Mouse (Mus musculus): Measurements from ENCODE around the gene Endou. TPM values are rescaled to one million over a fixed set of nuclear protein-coding genes. Genes with fewer than 3 reads are reported as not detected.

Gene Endou
- polyA plus RNA-seq, 1 experiment from 2014 or later = 0.66 TPM

DNA sequence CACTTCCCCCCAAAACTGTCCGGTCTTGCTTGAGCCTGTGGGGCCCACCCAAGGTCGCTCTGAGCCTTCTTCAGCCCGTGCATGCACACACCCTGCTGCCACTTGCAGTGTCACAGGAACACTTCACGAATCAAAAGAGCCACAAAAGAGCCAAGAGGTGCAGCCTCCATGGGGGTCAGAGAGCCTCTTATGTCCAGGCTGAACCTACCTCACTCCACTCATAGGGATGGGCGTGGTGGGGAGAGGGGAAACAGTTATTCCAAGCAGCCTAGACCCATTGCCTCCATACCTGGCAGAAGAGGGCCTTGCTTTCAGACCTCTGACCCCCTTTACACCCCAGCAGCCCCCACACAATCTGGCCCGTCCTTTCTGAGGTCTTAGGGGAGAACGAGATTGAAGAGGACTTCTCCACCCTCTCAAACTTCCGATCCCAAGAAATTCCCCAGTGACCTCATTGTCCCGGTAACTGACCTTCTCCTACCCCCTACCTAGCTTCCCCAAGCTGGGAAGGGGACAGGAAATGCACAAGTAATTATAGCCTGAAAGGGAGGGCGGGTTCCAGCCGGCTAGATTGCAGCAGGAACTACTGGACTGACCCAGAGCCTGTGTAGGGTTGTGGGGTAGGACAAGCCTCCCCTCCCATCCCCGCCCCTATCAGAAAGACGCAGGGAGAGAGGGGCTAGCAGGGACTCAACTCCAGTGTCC, 34.1 kb upstream of the Endou start:
- H3K36me3 ChIP-seq (ENCODE audit: inconsistent target) = no peaks in the 10 kb centered on the region
- H3K4me3 ChIP-seq (ENCODE audit: inconsistent target) = no peak overlapping the region
- no peak overlapping the region for H3K27ac ChIP-seq
- WGBS (ENCODE audit: missing documents) = 79% methylated on average over 13 of the region's 13 CpGs
- H3K79me2 ChIP-seq (ENCODE audit: inconsistent target) = no peaks in the 10 kb centered on the region

DNA sequence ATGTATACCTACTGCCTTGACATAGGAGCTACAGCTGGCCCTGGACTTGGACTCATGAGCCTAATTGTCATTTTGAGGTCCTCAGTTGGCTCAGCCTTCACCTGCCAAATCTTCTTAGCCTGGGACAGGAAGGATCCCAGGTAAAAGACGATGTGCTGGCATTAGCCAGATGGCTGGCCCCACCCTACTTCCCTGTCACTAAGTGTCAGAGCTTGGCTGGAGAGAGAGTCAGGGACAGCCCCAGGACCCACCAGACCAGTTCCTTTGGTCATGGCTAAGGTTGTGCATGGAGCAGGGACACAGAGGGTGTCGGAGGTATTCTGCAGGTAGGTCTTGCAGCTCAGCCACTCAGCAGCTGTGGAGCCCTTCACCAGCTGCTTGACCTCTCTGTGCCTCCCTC, 33.4 kb upstream of the Endou start:
- H3K79me2 ChIP-seq (ENCODE audit: inconsistent target) = no peaks in the 10 kb centered on the region
- H3K4me3 ChIP-seq (ENCODE audit: inconsistent target) = no peak overlapping the region
- H3K27ac ChIP-seq = no peak overlapping the region
- no peaks in the 10 kb centered on the region for H3K36me3 ChIP-seq (ENCODE audit: inconsistent target)
- 74% methylated on average over 2 of the region's 2 CpGs for WGBS (ENCODE audit: missing documents)

DNA sequence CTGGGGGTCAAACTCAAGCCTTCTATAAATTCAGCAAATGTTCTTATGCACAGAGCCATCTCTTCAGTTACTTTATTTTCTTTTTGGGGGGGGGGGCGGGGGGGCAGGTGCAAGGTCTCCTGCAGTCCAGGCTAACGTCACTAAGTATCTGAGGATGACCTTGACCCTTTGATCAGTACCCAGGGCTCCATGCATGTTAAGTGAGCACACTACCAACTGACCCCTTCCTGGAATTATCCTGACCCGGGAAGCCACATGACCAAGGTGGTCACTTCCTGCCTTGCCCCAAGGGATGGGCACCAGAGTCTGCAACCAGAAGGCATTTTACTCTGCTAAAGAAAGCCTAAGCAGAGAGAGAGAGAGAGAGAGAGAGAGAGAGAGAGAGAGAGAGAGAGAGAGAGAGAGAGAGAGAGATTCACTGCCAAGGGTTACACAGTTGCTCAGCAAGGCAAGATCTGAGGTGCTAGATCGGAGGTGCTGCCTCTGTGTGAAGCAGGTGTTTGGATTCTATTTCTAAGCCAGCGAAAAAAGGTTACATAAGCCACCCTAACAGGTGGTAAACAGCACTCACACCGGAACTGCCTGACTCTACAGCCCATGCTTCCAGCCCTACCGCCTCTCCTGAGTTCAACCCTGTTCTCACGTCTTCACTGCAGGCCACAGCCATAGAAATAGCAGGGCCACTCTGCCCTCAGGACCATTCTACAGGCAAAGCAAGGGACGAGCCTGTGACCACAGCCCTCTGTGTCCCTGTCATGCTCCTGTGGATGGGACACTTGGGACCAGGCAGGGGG, 32.3 kb upstream of the Endou start:
- H3K27ac ChIP-seq = no peak overlapping the region
- 86% methylated on average over 9 of the region's 9 CpGs for WGBS (ENCODE audit: missing documents)

DNA sequence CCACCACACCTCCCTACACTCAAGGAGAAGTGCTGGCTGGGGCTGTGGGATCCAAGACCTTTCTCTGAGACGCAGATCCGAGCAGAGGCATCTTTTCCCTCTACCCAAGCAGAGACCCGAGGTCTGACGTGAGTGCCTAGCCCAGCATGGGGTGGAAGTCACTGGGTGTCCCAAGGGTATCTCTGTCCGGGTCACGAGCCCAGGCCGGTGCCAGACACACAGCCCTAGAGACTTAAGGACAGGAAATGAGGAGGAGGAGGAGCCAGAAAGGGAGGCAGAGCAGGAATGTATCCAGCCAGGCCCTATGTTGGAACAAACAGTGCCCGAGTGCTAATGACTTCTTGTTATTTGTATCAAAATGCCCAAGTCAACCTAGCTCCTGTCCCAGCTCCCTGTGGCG, 31.6 kb upstream of the Endou start:
- Histone ChIP-seq H3K4me3 (ENCODE audit: inconsistent target) (no peak overlapping the region), H3K36me3 (ENCODE audit: inconsistent target) (no peaks in the 10 kb centered on the region), H3K79me2 (ENCODE audit: inconsistent target) (no peaks in the 10 kb centered on the region), H3K27ac (no peak overlapping the region)
- 88% methylated on average over 9 of the region's 9 CpGs for WGBS (ENCODE audit: missing documents)

More for the DNA sequence above, 32.3 kb upstream of the Endou start:
- H3K4me3 ChIP-seq (ENCODE audit: inconsistent target) = no peak overlapping the region
- no peaks in the 10 kb centered on the region for H3K79me2 ChIP-seq (ENCODE audit: inconsistent target)
- H3K36me3 ChIP-seq (ENCODE audit: inconsistent target) = no peaks in the 10 kb centered on the region

DNA sequence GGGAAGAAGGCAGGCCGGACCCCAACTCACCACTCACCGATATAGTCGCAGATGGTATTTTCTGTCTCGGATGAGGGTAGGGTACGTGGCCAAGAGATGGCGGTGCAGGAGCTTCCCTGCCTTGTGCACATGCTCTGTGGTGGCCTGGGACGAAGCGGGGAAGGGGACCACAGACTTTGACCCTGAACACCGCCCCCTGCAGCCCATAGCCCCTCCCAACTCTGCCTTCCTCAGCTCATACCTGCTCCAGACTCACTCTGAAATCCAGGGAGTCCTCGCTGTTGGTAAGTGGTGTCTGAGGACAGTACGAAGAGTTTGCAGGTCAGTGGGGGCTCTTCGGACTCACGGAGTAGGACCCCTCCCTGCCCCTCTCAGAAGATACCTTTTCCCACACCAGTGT, 30.3 kb upstream of the Endou start:
- Histone ChIP-seq H3K36me3 (ENCODE audit: inconsistent target) (no peaks in the 10 kb centered on the region), H3K27ac (no peak overlapping the region), H3K79me2 (ENCODE audit: inconsistent target) (no peaks in the 10 kb centered on the region), H3K4me3 (ENCODE audit: inconsistent target) (no peak overlapping the region)
- 95% methylated on average over 13 of the region's 13 CpGs for WGBS (ENCODE audit: missing documents)

DNA sequence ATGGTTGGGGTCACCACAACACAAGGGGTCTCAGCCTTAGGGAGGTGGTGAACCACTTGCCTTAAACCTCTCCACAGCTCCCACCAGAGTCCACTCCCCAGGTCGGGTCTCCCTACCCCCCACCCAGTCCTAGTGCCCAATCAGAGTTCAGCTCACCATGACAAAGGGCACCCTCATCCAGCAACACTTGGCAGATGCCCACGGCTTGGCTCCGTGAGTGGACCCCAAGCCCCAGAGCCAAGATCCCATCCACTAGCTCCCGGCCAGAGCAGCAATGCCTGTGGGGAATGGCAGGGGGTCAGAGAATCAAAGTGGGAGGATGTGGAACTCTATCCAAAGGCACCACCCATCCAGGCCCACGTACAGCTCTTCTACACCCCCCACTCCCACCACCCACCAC, 29.8 kb upstream of the Endou start:
- Histone ChIP-seq H3K36me3 (ENCODE audit: inconsistent target) (no peaks in the 10 kb centered on the region), H3K27ac (no peak overlapping the region), H3K79me2 (ENCODE audit: inconsistent target) (no peaks in the 10 kb centered on the region), H3K4me3 (ENCODE audit: inconsistent target) (no peak overlapping the region)
- WGBS (ENCODE audit: missing documents) = 92% methylated on average over 5 of the region's 5 CpGs

DNA sequence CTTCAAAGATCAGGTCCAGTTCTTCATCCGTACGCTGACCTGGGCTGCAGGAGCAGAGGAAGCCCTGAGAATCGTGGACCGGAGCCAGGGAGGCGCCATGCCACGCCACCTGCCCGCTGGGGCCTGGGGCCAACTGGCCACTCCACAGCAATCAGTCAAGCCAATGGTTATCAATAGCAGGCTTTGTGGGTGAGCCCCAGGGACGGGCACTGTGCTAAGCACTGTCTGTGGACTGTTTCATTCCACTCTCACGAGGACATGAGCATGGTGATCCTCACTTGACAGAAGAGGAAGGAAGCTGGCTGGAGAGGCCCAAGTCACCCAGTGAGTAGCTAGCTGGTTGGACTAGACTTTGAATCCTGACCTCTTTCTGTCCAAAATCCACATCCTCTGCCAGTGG, 28.9 kb upstream of the Endou start:
- Histone ChIP-seq H3K79me2 (ENCODE audit: inconsistent target) (no peaks in the 10 kb centered on the region), H3K36me3 (ENCODE audit: inconsistent target) (no peaks in the 10 kb centered on the region), H3K27ac (peak overlapping the region; percentile 32), H3K4me3 (ENCODE audit: inconsistent target) (no peak overlapping the region)
- 78% methylated on average over 9 of the region's 9 CpGs for WGBS (ENCODE audit: missing documents)

DNA sequence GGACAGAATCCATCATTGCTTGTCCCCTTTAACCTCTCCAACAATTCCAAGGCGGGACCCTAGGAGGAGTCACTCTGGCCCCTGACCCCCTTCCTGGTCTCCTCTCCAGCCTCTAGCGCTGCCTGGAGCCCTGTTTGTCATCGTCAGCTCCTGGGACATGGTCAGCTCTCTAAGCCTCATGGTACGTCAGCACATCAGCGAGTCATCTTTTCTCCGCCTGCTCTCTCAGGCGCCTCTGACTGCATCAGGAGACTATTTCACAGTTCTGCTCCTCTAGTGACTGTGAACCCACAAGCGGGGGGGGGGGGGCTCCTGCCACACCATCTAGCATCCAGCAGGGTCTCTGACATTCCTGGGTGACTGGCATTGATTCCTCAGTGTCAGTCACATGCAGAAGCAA, 24.2 kb upstream of the Endou start:
- Histone ChIP-seq H3K4me3 (ENCODE audit: inconsistent target) (no peak overlapping the region), H3K36me3 (ENCODE audit: inconsistent target) (no peaks in the 10 kb centered on the region), H3K79me2 (ENCODE audit: inconsistent target) (no peaks in the 10 kb centered on the region), H3K27ac (no peak overlapping the region)
- 75% methylated on average over 8 of the region's 8 CpGs for WGBS (ENCODE audit: missing documents)

DNA sequence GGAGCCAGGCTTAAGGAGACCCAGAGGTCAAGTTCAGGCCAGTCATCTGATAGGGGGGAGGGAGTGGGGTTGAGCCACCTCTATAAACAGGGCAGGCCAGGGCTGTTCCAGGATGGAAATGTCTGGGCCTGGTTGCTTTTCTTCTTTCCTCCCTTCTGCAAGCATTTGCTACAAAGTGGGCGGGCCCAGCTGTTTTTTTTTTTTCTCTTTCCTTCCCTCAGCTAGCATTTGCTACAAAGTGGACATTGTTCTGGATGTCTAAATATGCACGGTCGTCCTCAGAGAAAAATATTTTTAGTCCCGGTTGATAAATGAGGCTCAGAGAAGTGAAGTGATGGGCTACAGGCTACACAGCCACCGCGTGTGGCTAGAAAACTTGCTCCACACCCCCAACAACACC, 23.3 kb upstream of the Endou start:
- 78% methylated on average over 2 of the region's 6 CpGs for WGBS (ENCODE audit: missing documents)
- no peak overlapping the region for H3K4me3 ChIP-seq (ENCODE audit: inconsistent target)
- H3K27ac ChIP-seq = no peak overlapping the region
- H3K79me2 ChIP-seq (ENCODE audit: inconsistent target) = no peaks in the 10 kb centered on the region
- no peaks in the 10 kb centered on the region; the same call in 1 of the 2 replicates for H3K36me3 ChIP-seq (ENCODE audit: inconsistent target)

DNA sequence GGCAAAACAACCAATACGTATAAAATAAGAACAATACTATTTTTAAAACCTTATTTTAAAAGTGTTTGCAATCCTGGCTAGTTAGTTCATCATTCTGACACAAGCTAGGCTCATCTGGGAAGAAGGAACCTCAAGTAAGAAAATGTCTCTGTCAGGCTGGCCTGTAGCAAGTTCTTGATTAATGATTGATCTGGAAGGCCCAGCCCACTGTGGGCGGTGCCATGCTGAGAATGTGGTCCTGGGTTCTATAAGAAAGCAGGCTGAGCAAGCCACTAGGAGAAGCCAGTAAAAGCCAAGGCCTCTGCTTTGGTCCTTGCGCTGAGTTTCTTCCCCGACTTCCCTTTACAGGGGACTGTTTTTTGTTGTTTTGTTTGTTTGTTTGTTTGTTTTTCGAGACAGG, 21.4 kb upstream of the Endou start:
- Histone ChIP-seq H3K36me3 (ENCODE audit: inconsistent target) (no peaks in the 10 kb centered on the region; the same call in 1 of the 2 replicates), H3K79me2 (ENCODE audit: inconsistent target) (no peaks in the 10 kb centered on the region), H3K27ac (no peak overlapping the region), H3K4me3 (ENCODE audit: inconsistent target) (no peak overlapping the region)
- 94% methylated on average over 5 of the region's 5 CpGs for WGBS (ENCODE audit: missing documents)

DNA sequence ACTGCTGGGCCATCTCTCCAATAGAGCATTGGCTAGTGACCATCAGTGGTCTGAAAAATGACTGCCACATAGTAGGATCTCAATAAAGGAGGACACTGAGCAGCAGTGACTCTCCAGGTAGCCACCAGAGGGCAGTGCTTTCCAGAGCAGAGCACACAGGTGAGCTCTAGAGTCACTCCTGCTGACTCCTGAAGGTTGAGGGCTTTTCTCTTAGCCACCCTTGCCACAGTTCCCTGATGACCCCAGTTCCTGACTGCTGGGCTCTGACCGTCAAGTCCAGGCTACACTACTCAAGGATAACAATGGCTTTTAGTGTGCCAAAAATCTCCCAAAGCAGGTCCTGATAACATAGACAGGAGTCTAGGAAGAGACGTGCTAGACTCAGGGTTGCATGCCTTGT, 20.5 kb upstream of the Endou start:
- 97% methylated on average over 2 of the region's 2 CpGs for WGBS (ENCODE audit: missing documents)
- Histone ChIP-seq H3K4me3 (ENCODE audit: inconsistent target) (no peak overlapping the region), H3K79me2 (ENCODE audit: inconsistent target) (no peaks in the 10 kb centered on the region), H3K36me3 (ENCODE audit: inconsistent target) (no peaks in the 10 kb centered on the region; the same call in 1 of the 2 replicates), H3K27ac (no peak overlapping the region)

DNA sequence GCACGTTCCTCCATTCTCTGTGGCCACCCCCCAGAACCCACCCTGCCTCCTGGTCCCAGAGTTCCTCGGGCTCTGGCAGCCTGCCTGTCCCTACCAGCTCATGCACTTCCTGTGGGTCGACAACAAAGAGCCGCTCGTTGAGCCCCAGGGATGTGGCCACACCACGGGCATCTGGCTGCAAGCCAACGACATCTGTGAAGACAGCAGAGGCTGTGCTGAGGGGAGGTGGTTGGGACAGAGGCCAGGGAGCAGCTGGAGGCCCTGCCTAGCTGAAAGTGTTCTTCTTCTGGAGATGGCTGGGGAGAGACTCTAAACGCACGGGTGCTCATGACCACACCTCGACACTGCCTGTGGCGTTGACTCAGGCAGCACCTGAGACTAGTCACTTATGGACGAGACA, 19.6 kb upstream of the Endou start:
- 20% methylated on average over 12 of the region's 12 CpGs for WGBS (ENCODE audit: missing documents)
- H3K27ac ChIP-seq = no peak overlapping the region
- H3K79me2 ChIP-seq (ENCODE audit: inconsistent target) = no peaks in the 10 kb centered on the region
- no peak overlapping the region for H3K4me3 ChIP-seq (ENCODE audit: inconsistent target)
- no peaks in the 10 kb centered on the region; the same call in 1 of the 2 replicates for H3K36me3 ChIP-seq (ENCODE audit: inconsistent target)

DNA sequence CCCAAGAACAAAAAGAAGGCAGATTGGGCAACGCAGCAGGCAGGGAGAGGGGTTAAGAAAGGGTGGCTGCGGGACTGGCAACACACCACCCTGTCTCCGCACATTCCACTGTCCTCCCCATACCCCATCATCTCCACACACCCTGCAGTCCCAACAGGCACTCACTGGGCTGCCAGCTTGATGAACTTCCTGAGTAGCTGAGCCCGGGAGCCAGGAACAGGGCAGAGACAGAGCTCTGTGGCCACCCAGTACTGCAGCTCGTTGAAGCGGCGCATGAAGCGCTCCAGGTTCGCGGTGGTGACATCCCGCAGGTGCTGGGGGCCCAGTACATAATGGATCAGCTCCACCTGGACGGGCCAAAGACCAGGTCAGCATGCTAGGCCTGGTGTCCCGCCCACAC, 18.7 kb upstream of the Endou start:
- 71% methylated on average over 13 of the region's 13 CpGs for WGBS (ENCODE audit: missing documents)
- Histone ChIP-seq H3K4me3 (ENCODE audit: inconsistent target) (no peak overlapping the region), H3K79me2 (ENCODE audit: inconsistent target) (no peaks in the 10 kb centered on the region), H3K36me3 (ENCODE audit: inconsistent target) (no peaks in the 10 kb centered on the region; the same call in 1 of the 2 replicates), H3K27ac (no peak overlapping the region)

DNA sequence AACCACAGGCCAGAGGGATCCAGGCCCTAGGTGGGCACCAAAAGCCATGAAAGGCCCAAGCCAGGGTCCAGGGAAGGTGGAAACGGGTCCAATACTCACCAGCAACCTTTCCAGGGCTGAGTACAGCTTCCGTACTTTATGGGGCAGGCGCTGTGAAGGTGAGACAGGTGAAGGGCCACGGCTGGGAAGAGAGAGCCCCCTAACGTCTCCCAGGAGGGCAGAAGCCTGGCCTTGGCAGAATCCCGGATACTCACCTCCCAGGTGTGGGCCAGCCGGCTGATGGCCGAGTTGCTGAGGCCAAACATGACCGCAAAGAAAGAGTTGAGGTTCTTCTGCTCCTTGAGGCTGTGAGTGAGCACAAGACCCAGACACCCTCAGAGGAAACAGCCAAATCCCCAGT, 18.3 kb upstream of the Endou start:
- 78% methylated on average over 9 of the region's 9 CpGs for WGBS (ENCODE audit: missing documents)
- H3K36me3 ChIP-seq (ENCODE audit: inconsistent target) = no peaks in the 10 kb centered on the region; the same call in 1 of the 2 replicates
- no peak overlapping the region for H3K4me3 ChIP-seq (ENCODE audit: inconsistent target)
- H3K79me2 ChIP-seq (ENCODE audit: inconsistent target) = no peaks in the 10 kb centered on the region
- H3K27ac ChIP-seq = no peak overlapping the region

DNA sequence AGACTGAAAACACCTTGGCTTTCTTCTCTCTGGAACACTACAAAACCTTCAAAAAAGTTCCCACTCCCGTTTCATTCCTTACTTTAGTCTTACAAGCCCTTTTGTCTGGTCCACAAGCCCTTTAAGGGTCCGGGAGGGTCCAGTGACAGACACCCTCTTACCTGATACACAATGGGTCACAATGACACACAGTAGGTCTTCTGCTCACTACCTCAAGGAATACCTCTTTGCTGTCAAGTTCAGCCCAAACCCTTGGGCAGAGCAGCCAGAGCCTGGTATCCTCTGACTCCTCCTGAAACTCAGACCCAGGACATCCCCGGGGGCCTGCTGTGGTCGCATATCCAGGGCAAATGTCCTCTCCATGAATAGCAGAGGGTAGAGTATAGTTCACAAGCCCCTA, 17.8 kb upstream of the Endou start:
- H3K79me2 ChIP-seq (ENCODE audit: inconsistent target) = no peaks in the 10 kb centered on the region
- H3K27ac ChIP-seq = no peak overlapping the region
- H3K36me3 ChIP-seq (ENCODE audit: inconsistent target) = no peaks in the 10 kb centered on the region; the same call in 1 of the 2 replicates
- H3K4me3 ChIP-seq (ENCODE audit: inconsistent target) = no peak overlapping the region
- WGBS (ENCODE audit: missing documents) = 92% methylated on average over 4 of the region's 4 CpGs

All from macrophage (primary cell).